Mouse (Mus musculus): ENCODE results near the gene Pcp2. TPM values are rescaled to one million over a fixed set of nuclear protein-coding genes. Genes with fewer than 3 reads are reported as not detected.
"Not testable (repeated sequence)": the region's sequence is repeated elsewhere in the genome, so short reads cannot be mapped to it uniquely, and the experiment has no call there.

The Pcp2 gene
- polyA plus RNA-seq, 1 experiment from 2014 or later, result not detected

DNA sequence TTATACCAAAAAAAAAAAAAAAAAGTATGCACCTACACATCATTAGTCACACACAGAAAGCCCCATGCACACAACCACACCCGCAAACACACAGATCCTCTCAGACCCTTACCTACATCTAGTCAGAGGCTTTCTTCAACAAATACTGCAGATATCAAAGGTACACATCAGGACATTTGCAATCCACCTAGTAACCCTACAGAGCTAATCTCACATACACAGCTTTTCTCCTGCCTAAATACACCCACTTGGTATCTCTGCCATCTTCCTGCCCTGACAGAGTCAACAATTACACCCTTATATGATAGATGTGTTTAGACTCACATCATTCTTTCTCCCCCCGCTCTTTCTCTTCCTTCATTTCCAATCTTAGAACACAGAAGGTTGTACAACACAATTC, 38.9 kb downstream of the Pcp2 start:
- H3K9ac ChIP-seq, result no peak overlapping the region
- H3K4me3 ChIP-seq, result no peak overlapping the region
- H3K27ac ChIP-seq (replicated peaks), result no peak overlapping the region
- ATAC-seq (ENCODE audit: low read depth), result no peak
- no peaks in the 10 kb centered on the region for H3K36me3 ChIP-seq
- no peak overlapping the region for H3K4me2 ChIP-seq
- WGBS, result 96% methylated on average over 2 of the region's 2 CpGs
- 0 out of 2 replicates have a peak, but pooled peaks cover 5% of the 10 kb centered on the region for H3K27me3 ChIP-seq
- no peaks in the 10 kb centered on the region for H3K9me3 ChIP-seq
- H3K4me1 ChIP-seq (replicated peaks), result peaks cover 11% of the 10 kb centered on the region; the same call in 1 of the 2 replicates

DNA sequence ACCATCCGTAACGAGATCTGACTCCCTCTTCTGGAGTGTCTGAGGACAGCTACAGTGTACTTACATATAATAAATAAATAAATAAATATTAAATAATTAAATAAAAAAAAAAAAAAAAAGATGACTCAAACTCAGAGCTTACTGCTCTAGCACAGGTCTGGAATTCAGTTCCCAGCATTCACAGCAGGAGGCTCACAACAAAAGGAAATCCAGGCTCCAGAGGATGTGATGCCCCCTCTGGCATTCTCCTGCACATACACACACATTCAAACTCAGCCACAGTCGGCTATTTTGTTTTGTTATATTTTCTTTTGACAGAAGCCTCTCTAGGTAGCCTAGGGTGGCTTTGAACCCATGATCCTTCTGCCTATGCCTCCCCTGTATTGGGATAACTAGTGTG, 43.4 kb downstream of the Pcp2 start:
- not testable (repeated sequence) for H3K27ac ChIP-seq (replicated peaks); H3K4me3 ChIP-seq
- 96% methylated on average over 1 of the region's 3 CpGs for WGBS

DNA sequence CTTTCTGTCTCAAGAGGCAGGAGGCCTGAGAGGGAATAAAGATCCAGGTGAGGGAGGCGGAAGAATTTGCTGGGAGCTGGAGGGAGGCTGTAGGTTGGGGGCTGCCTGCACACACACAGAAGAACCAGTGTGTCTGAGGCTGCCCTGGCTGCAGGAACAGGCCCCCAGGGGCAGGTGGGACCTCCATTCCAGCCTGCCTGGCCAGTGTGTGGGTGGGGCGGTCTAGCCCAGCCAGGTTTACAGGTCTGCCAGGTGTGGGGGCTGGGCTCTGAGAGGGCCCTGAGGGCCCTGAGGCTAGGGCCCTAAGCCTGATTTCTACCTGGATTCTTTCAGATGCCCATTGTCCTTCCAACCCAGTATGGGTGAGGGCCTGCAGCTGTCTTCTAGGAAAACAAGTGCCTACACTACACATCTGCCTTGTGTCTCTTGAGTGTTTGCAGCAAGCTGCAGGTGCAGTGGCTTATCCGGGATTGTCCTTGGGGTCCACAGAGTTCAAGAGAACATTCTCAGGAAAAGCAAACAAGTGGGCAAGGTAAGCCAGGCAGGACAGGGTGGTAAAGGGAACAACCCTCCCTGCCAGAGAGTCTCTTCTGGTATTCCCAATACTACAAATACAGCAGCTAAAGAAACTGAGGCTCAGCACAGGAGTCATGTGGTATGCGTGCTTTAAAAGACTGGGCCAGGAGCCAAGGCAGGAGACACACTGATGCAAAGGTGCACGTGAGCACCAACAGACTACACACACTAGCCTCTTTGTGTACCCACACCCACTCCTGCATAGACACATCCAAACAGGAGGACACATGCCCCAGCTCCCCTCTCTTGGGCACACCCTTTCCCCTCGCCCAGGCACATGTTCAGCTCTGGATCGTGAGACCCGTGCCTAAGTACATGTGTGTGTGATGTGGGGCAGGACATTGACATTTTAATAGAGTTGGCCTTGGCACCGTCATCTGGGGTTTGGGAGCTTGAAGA, 45.7 kb downstream of the Pcp2 start:
- Histone ChIP-seq H3K36me3 (no peaks in the 10 kb centered on the region), H3K9ac (no peak overlapping the region), H3K9me3 (no peaks in the 10 kb centered on the region), H3K27me3 (no peaks in the 10 kb centered on the region), H3K27ac (replicated peaks) (no peak overlapping the region), H3K4me3 (no peak overlapping the region), H3K4me2 (no peak overlapping the region), H3K4me1 (replicated peaks) (no peaks in the 10 kb centered on the region)
- 86% methylated on average over 9 of the region's 9 CpGs for WGBS
- no peak for ATAC-seq (ENCODE audit: low read depth)

More for the DNA sequence above, 43.4 kb downstream of the Pcp2 start:
- not testable (repeated sequence) for ATAC-seq (ENCODE audit: low read depth); H3K9me3 ChIP-seq; H3K4me1 ChIP-seq (replicated peaks); H3K27me3 ChIP-seq; H3K4me2 ChIP-seq; H3K36me3 ChIP-seq; H3K9ac ChIP-seq

DNA sequence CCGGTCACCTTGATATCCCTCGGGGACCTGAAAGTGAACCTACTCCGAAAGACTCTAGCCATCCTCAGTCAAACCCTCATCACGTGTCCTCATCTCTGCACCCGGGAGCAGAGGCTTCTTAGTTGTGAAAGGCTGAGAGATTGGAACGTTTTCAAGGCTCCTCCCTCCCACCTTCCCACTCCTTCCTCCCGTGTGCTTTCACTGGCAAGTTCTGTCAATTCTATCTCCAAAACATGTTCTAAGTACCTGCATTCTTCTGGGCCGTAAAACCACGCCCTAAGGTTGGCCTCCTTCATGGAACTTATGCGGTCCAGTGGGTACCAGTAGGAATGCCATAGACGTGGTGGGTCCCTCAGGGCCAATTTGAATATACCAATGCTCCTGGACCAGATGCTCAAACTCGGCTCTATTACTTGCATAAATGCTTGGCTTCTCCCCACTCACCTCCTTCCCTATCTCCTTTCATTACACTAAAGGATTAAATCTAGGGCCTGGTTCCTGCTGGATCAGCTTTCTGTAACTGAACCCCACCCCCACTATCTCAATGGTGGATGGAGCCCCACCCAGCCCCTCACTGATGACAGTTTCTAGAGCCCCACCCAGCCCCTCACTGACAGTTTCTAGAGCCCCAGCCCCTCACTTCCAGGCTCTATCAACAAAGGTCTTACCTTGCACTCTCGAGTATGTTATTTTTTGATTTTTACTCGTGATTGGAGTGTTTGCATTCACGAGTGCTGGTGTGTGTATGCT, 49.0 kb downstream of the Pcp2 start:
- ATAC-seq (ENCODE audit: low read depth), result no peak
- H3K4me3 ChIP-seq, result no peak overlapping the region
- no peaks in the 10 kb centered on the region for H3K36me3 ChIP-seq
- WGBS, result 80% methylated on average over 15 of the region's 15 CpGs
- no peaks in the 10 kb centered on the region for H3K4me1 ChIP-seq (replicated peaks)
- no peaks in the 10 kb centered on the region for H3K9me3 ChIP-seq
- H3K27ac ChIP-seq (replicated peaks), result no peak overlapping the region
- no peak overlapping the region for H3K4me2 ChIP-seq
- H3K27me3 ChIP-seq, result no peaks in the 10 kb centered on the region
- no peak overlapping the region for H3K9ac ChIP-seq

DNA sequence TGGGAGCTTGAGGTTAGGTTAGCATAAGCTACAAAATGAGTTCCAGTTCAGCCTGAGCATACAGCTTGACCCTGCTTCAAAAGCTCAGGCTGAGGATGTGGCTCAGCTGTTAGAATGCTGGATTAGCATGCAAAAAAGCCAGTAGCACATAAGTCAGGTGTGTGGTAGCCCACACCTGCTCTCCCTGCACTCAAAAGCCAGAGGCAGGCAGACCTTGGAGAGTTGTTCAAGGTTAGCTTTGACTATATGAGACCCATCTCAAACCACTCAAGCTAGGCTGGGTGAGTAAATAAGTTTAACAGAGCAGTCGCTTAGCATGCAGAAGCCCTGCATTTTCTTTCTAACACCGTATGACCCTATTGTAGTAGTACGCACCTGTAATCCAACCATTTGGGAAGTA, 50.8 kb downstream of the Pcp2 start:
- ATAC-seq (ENCODE audit: low read depth), result no peak
- Histone ChIP-seq H3K4me1 (replicated peaks) (no peaks in the 10 kb centered on the region), H3K4me3 (no peak overlapping the region), H3K9me3 (no peaks in the 10 kb centered on the region), H3K9ac (no peak overlapping the region), H3K36me3 (no peaks in the 10 kb centered on the region), H3K27me3 (no peaks in the 10 kb centered on the region), H3K27ac (replicated peaks) (no peak overlapping the region), H3K4me2 (no peak overlapping the region)
- 92% methylated on average over 3 of the region's 3 CpGs for WGBS

Other genes with a start within 250 kb of the Pcp2 start
- gene Arhgef18, start 232.5 kb downstream of the Pcp2 start, polyA plus RNA-seq (2015; fragmentation: Nextera tagmentation; extraction: Ambion mirVana), result 9.2 and 11.0 TPM in 2 replicates
- 3.1 and 3.2 TPM in 2 replicates for gene Pex11g, start 157.9 kb downstream of the Pcp2 start, polyA plus RNA-seq (2015; fragmentation: Nextera tagmentation; extraction: Ambion mirVana)
- 0.17 TPM in 1 of 2 replicates, not detected in the other for gene Tex45, start 154.7 kb downstream of the Pcp2 start, polyA plus RNA-seq (2015; fragmentation: Nextera tagmentation; extraction: Ambion mirVana)
- gene Zfp358, start 132.4 kb downstream of the Pcp2 start, polyA plus RNA-seq (2015; fragmentation: Nextera tagmentation; extraction: Ambion mirVana), result 76.4 and 77.7 TPM in 2 replicates
- gene Mcoln1, start 125.1 kb downstream of the Pcp2 start, polyA plus RNA-seq (2015; fragmentation: Nextera tagmentation; extraction: Ambion mirVana), result 88.6 and 91.9 TPM in 2 replicates
- 35.7 and 36.7 TPM in 2 replicates for gene Pnpla6, start 110.2 kb downstream of the Pcp2 start, polyA plus RNA-seq (2015; fragmentation: Nextera tagmentation; extraction: Ambion mirVana)
- 0.50 and 0.77 TPM in 2 replicates for gene C330021F23Rik, start 57.6 kb downstream of the Pcp2 start, polyA plus RNA-seq (2015; fragmentation: Nextera tagmentation; extraction: Ambion mirVana)
- 34.0 and 38.9 TPM in 2 replicates for gene Camsap3, start 38.3 kb downstream of the Pcp2 start, polyA plus RNA-seq (2015; fragmentation: Nextera tagmentation; extraction: Ambion mirVana)
- 52.8 and 54.7 TPM in 2 replicates for gene Xab2, start 4.2 kb downstream of the Pcp2 start, polyA plus RNA-seq (2015; fragmentation: Nextera tagmentation; extraction: Ambion mirVana)
- gene Pet100, start 4.0 kb downstream of the Pcp2 start, polyA plus RNA-seq (2015; fragmentation: Nextera tagmentation; extraction: Ambion mirVana), result 111 and 122 TPM in 2 replicates
- gene Stxbp2, start 5.4 kb upstream of the Pcp2 start, polyA plus RNA-seq (2015; fragmentation: Nextera tagmentation; extraction: Ambion mirVana), result 29.4 and 29.9 TPM in 2 replicates
- gene Retn, start 30.2 kb upstream of the Pcp2 start, polyA plus RNA-seq (2015; fragmentation: Nextera tagmentation; extraction: Ambion mirVana), result 0.22 and 0.59 TPM in 2 replicates
- 0.25 TPM in 1 of 2 replicates, not detected in the other for gene Mcemp1, start 40.2 kb upstream of the Pcp2 start, polyA plus RNA-seq (2015; fragmentation: Nextera tagmentation; extraction: Ambion mirVana)
- gene Fcor, start 46.8 kb upstream of the Pcp2 start, polyA plus RNA-seq (2015; fragmentation: Nextera tagmentation; extraction: Ambion mirVana), result 12.7 and 17.8 TPM in 2 replicates
- gene Trappc5, start 50.8 kb upstream of the Pcp2 start, polyA plus RNA-seq (2015; fragmentation: Nextera tagmentation; extraction: Ambion mirVana), result 52.9 and 53.3 TPM in 2 replicates
- gene Fcer2a, start 68.6 kb upstream of the Pcp2 start, polyA plus RNA-seq (2015; fragmentation: Nextera tagmentation; extraction: Ambion mirVana), result 0.20 and 0.39 TPM in 2 replicates
- not detected in 2 replicates for gene Clec4g, start 95.1 kb upstream of the Pcp2 start, polyA plus RNA-seq (2015; fragmentation: Nextera tagmentation; extraction: Ambion mirVana)
- gene Cd209a, start 123.4 kb upstream of the Pcp2 start, polyA plus RNA-seq (2015; fragmentation: Nextera tagmentation; extraction: Ambion mirVana), result not detected in 2 replicates
- gene Cd209e, start 228.8 kb upstream of the Pcp2 start, polyA plus RNA-seq (2015; fragmentation: Nextera tagmentation; extraction: Ambion mirVana), result not detected in 2 replicates

Measured in neural tube, embryonic 13.5 days (tissue).